Mouse (Mus musculus) bone marrow, adult 2 months (tissue): ENCODE measurements around the gene Rrp12.

ENCODE experiments used
- CTCF ChIP-seq: fragments of 200-500 bp; IDR thresholded peaks from 2 replicates; pipeline ENCODE4 v1.5.1; 2011; ENCODE audit warnings: low read length, control low read depth; ENCODE audit not compliant: control insufficient read depth, insufficient read depth
- POLR2A ChIP-seq: fragments of 200-500 bp; IDR thresholded peaks from 2 replicates; pipeline ENCODE4 v1.6.1; 2011; ENCODE audit warnings: low read depth, mild to moderate bottlenecking, control low read depth, low read length, borderline replicate concordance; ENCODE audit not compliant: control insufficient read depth

DNA sequence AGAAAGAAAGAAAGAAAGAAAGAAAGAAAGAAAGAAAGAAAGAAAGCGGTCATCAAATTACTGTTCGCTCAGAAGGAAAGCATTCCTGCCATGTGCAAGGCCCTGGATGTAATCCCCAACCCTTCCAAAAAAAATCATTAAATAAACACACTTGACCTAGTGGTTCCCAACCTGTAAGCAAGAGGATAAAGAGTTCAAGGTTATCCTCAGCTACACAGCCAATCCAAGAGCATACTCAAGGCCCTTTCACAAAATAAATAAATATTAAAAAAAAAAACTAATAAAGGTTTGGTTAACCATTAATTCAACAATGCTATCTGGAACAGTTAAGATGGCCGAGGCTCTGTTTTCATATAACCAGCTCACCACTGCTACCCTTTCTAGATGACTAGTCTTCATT is 67.0 kb downstream of the Rrp12 start:
- no peak for TF ChIP-seq CTCF
- TF ChIP-seq POLR2A, result no peak
